Mouse (Mus musculus) ES-E14 (cell line): Measurements from ENCODE around the gene Dcaf8. TPM values are rescaled to one million over a fixed set of nuclear protein-coding genes. Genes with fewer than 3 reads are reported as not detected.
"Not testable (repeated sequence)": the region's sequence is repeated elsewhere in the genome, so short reads cannot be mapped to it uniquely, and the experiment has no call there.

Source experiments
- DNase-seq: peaks from one replicate; pipeline ENCODE4 v3.0.0-alpha.2; 2013; ENCODE audit warnings: low read depth, low spot score
- H3K27ac ChIP-seq: 2 replicates; pipeline ENCODE4 v1.5.1; 2012; ENCODE audit warnings: low read depth, mild to moderate bottlenecking, low read length, moderate library complexity, mixed read lengths; ENCODE audit not compliant: poor library complexity, insufficient read depth, severe bottlenecking
- H3K36me3 ChIP-seq: 2 replicates; pipeline ENCODE4 v1.6.1; 2012; ENCODE audit warnings: mild to moderate bottlenecking, low read length, moderate library complexity, mixed read lengths; ENCODE audit not compliant: control insufficient read depth, poor library complexity, insufficient read depth, severe bottlenecking
- H3K4me1 ChIP-seq, 2 experiments: fragments of 150-350 bp in 1 of 2; sonication (generic) in 1 of 2; 2 replicates each; pipeline ENCODE4 v1.6.1; 2012; ENCODE audit warnings: low read length in 2 of 2, mild to moderate bottlenecking in 1 of 2, mixed read lengths in 1 of 2; ENCODE audit not compliant: control insufficient read depth in 2 of 2, insufficient read depth in 2 of 2, poor library complexity in 1 of 2
- H3K4me3 ChIP-seq, 2 experiments: fragments of 150-350 bp in 1 of 2; sonication (generic) in 1 of 2; 2 replicates each; pipeline ENCODE4 v1.5.1; 2012; ENCODE audit warnings: low read length in 2 of 2, low read depth in 1 of 2, mild to moderate bottlenecking in 1 of 2, mixed read lengths in 1 of 2; ENCODE audit not compliant: insufficient read depth in 1 of 2, poor library complexity in 1 of 2, severe bottlenecking in 1 of 2
- H3K9ac ChIP-seq: 2 replicates; pipeline ENCODE4 v1.6.1; 2012; ENCODE audit warnings: low read depth, mild to moderate bottlenecking, low read length, mixed read lengths; ENCODE audit not compliant: poor library complexity, insufficient read depth, severe bottlenecking
- H3K9me3 ChIP-seq: fragments of 150-350 bp; sonication (generic); 2 replicates; pipeline ENCODE4 v1.6.1; 2012; ENCODE audit warnings: low read depth, mild to moderate bottlenecking, low read length; ENCODE audit not compliant: control insufficient read depth, insufficient read depth
- CHD2 ChIP-seq: IDR thresholded peaks from 2 replicates; pipeline ENCODE4 v1.6.1; 2014; ENCODE audit warnings: mild to moderate bottlenecking, low read depth, low read length, inconsistent platforms
- HCFC1 ChIP-seq: IDR thresholded peaks from 2 replicates; pipeline ENCODE4 v1.6.1; 2012; ENCODE audit warnings: low read length, inconsistent platforms, borderline replicate concordance; ENCODE audit not compliant: insufficient read depth
- MAFK ChIP-seq: IDR thresholded peaks from 2 replicates; pipeline ENCODE4 v1.6.1; 2014; ENCODE audit warnings: mild to moderate bottlenecking, low read depth, low read length, inconsistent platforms; ENCODE audit not compliant: insufficient read depth
- ZC3H11A ChIP-seq: IDR thresholded peaks from 2 replicates; pipeline ENCODE4 v1.6.1; 2012; ENCODE audit warnings: low read depth, mild to moderate bottlenecking, inconsistent platforms, low read length, borderline replicate concordance
- ZNF384 ChIP-seq: IDR thresholded peaks from 2 replicates; pipeline ENCODE4 v1.6.1; 2012; ENCODE audit warnings: low read depth, low read length, inconsistent platforms
- in situ Hi-C, 2 experiments: fragments of 600-800 bp; cut with MboI; formaldehyde crosslinking; loops; one replicate each; pipeline ENCODE4 v1.15.1; 2025; ENCODE audit warnings: low sequenced_read_pairs in 2 of 2, inconsistent platforms in 1 of 2; ENCODE audit not compliant: unreplicated experiment in 2 of 2
- total RNA-seq: library from RNA; depleted of rRNA; stranded (reverse); fragments of 300-350 nt; gene quantifications from 2 replicates; pipeline ENCODE4 v1.2.3, GENCODE M21; 2012

The Dcaf8 gene
- total RNA-seq, 1 experiment = 58.0 TPM

- Histone ChIP-seq H3K27ac (no peak overlapping the region), H3K36me3 (no peaks in the 10 kb centered on the region), H3K9me3 (no peaks in the 10 kb centered on the region), H3K9ac (no peak overlapping the region), H3K4me3 (no peak overlapping the region), H3K4me1 (no peaks in the 10 kb centered on the region)
- no peak for DNase-seq
- TF ChIP-seq CHD2 (no peak), ZC3H11A (no peak), ZNF384 (no peak), MAFK (no peak), HCFC1 (no peak)
- in situ Hi-C loops = no loop called here
Measured at GRCm38 (mm10) chr1:172228209-172228608, 80.3 kb downstream of the Dcaf8 start.

- in situ Hi-C loops = no loop called here
- Histone ChIP-seq H3K4me3 (no peak overlapping the region), H3K9me3 (no peaks in the 10 kb centered on the region), H3K9ac (no peak overlapping the region), H3K4me1 (no peaks in the 10 kb centered on the region), H3K36me3 (no peaks in the 10 kb centered on the region), H3K27ac (no peak overlapping the region)
- TF ChIP-seq HCFC1 = no peak
- DNase-seq = no peak
Measured at GRCm38 (mm10) chr1:172229215-172229614, 81.3 kb downstream of the Dcaf8 start.

- in situ Hi-C loops = no loop called here
- Histone ChIP-seq H3K9me3 (no peaks in the 10 kb centered on the region), H3K36me3 (no peaks in the 10 kb centered on the region), H3K4me1 (peaks cover 9 to 10% of the 10 kb centered on the region in 2 experiments; a peak in 3 of 4 replicates), H3K4me3 (no peak overlapping the region), H3K9ac (no peak overlapping the region), H3K27ac (no peak overlapping the region; the same call in 1 of the 2 replicates)
- DNase-seq = no peak
- no peak for TF ChIP-seq MAFK
- TF ChIP-seq CHD2 = no peak
- TF ChIP-seq ZC3H11A = no peak
- no peak for TF ChIP-seq HCFC1
- TF ChIP-seq ZNF384 = no peak
Measured at GRCm38 (mm10) chr1:172240945-172241708, 93.2 kb downstream of the Dcaf8 start.

GRCm38 (mm10) chr1:172242401-172242800 is 94.5 kb downstream of the Dcaf8 start:
- Histone ChIP-seq H3K4me3 (no peak overlapping the region), H3K9ac (no peak overlapping the region), H3K4me1 (peaks cover 9 to 10% of the 10 kb centered on the region in 2 experiments; a peak in 3 of 4 replicates), H3K27ac (no peak overlapping the region), H3K36me3 (no peaks in the 10 kb centered on the region), H3K9me3 (no peaks in the 10 kb centered on the region)
- in situ Hi-C loops = no loop called here
- no peak for TF ChIP-seq ZC3H11A
- DNase-seq = no peak

- no peak for DNase-seq
- in situ Hi-C loops = no loop called here
- no peak for TF ChIP-seq CHD2
- no peak for TF ChIP-seq ZC3H11A
- no peak for TF ChIP-seq HCFC1
- no peak for TF ChIP-seq ZNF384
- TF ChIP-seq MAFK = no peak
- Histone ChIP-seq H3K27ac (no peak overlapping the region), H3K9ac (no peak overlapping the region), H3K36me3 (no peaks in the 10 kb centered on the region), H3K4me1 (peaks cover 8 to 9% of the 10 kb centered on the region in 2 experiments; a peak in 3 of 4 replicates), H3K4me3 (no peak overlapping the region), H3K9me3 (no peaks in the 10 kb centered on the region)
Measured at GRCm38 (mm10) chr1:172243547-172244205, 95.8 kb downstream of the Dcaf8 start.

GRCm38 (mm10) chr1:172244645-172245044 is 96.8 kb downstream of the Dcaf8 start:
- H3K27ac ChIP-seq = not testable (repeated sequence)

More at GRCm38 (mm10) chr1:172244645-172245044, 96.8 kb downstream of the Dcaf8 start:
- H3K9me3 ChIP-seq, H3K36me3 ChIP-seq, DNase-seq, in situ Hi-C loops, H3K4me1 ChIP-seq, H3K9ac ChIP-seq: not testable (repeated sequence)
- peak overlapping the region; percentile 16 to 20; a peak in 3 of 4 replicates for H3K4me3 ChIP-seq
